Mouse (Mus musculus) myocyte (in vitro differentiated cells): Measurements from ENCODE around the gene AU018091. TPM values are rescaled to one million over a fixed set of nuclear protein-coding genes. Genes with fewer than 3 reads are reported as not detected.

Experiments
- polyA plus RNA-seq: library from polyadenylated mRNA; unstranded; fragments of >200 nt; fragmentation: generic; extraction: Trizol; gene quantifications from one replicate; pipeline ENCODE4 v1.2.1, GENCODE M21; 2012; ENCODE audit warnings: missing spikeins

AU018091 gene
- polyA plus RNA-seq, 1 experiment, result 0.71 TPM

Other genes with a start within 250 kb of the AU018091 start
- gene Nlrp12, start 80.5 kb upstream of the AU018091 start, polyA plus RNA-seq, result not detected
- gene Myadm, start 119.9 kb upstream of the AU018091 start, polyA plus RNA-seq, result 209 TPM
- gene Prkcg, start 120.0 kb upstream of the AU018091 start, polyA plus RNA-seq, result 0.50 TPM
- 0.72 TPM for gene Cacng7, start 163.8 kb upstream of the AU018091 start, polyA plus RNA-seq
- 0.18 TPM for gene Cacng8, start 221.5 kb upstream of the AU018091 start, polyA plus RNA-seq